Mouse (Mus musculus) forebrain, embryonic 11.5 days (tissue): Measurements from ENCODE around the gene Gm20388. TPM values are rescaled to one million over a fixed set of nuclear protein-coding genes. Genes with fewer than 3 reads are reported as not detected.
A peak's percentile ranks its signal among the peaks of the same experiment; 100 is the strongest.

ENCODE experiments used
- ATAC-seq: fragments of 200-750 bp; cut with Nextera tagmentation; replicated peaks from 2 replicates; pipeline ENCODE4 v1.8.0; 2017; ENCODE audit warnings: moderate TSS enrichment; ENCODE audit not compliant: low FRiP score
- DNase-seq: peaks from one replicate; pipeline ENCODE4 v3.0.0-alpha.2; 2017; ENCODE audit warnings: low spot score
- H3K27ac ChIP-seq: fragments of 300-500 bp; sonication (generic); 2 replicates; pipeline ENCODE4 v1.5.1; 2014; ENCODE audit warnings: low read depth, low read length
- H3K27me3 ChIP-seq: fragments of 300-500 bp; sonication (generic); 2 replicates; pipeline ENCODE4 v1.6.1; 2014; ENCODE audit warnings: mild to moderate bottlenecking, low read length, mixed read lengths; ENCODE audit not compliant: control insufficient read depth, insufficient read depth
- H3K36me3 ChIP-seq: fragments of 300-500 bp; sonication (generic); 2 replicates; pipeline ENCODE4 v1.6.1; 2014; ENCODE audit warnings: mild to moderate bottlenecking, low read length, moderate library complexity, mixed read lengths; ENCODE audit not compliant: control insufficient read depth, insufficient read depth
- H3K4me1 ChIP-seq: fragments of 300-500 bp; sonication (generic); replicated peaks from 2 replicates; pipeline ENCODE4 v1.6.1; 2014; ENCODE audit warnings: low read length, mixed read lengths; ENCODE audit not compliant: control insufficient read depth, insufficient read depth
- H3K4me2 ChIP-seq: fragments of 300-500 bp; sonication (generic); 2 replicates; pipeline ENCODE4 v1.6.1; 2014; ENCODE audit warnings: low read depth, mild to moderate bottlenecking, low read length, moderate library complexity, mixed read lengths; ENCODE audit not compliant: severe bottlenecking
- H3K4me3 ChIP-seq: fragments of 300-500 bp; sonication (generic); 2 replicates; pipeline ENCODE4 v1.5.1; 2014; ENCODE audit warnings: low read depth, low read length
- H3K9ac ChIP-seq: fragments of 300-500 bp; sonication (generic); 2 replicates; pipeline ENCODE4 v1.6.1; 2014; ENCODE audit warnings: low read length
- H3K9me3 ChIP-seq: fragments of 300-500 bp; sonication (generic); 2 replicates; pipeline ENCODE4 v1.6.1; 2016; ENCODE audit warnings: low read length, mixed read lengths; ENCODE audit not compliant: control insufficient read depth
- WGBS: fragments of 180-500 bp; shearing (Covaris S2); extraction: QIAGEN DNeasy Blood & Tissue Kit; methylation state at CpG from one replicate; pipeline ENCODE4 v1.1.7; 2014; 5-methylcytosine and 5-hydroxymethylcytosine counted together
- polyA plus RNA-seq: library from polyadenylated mRNA; unstranded; fragments of >200 nt; fragmentation: Nextera tagmentation; extraction: Ambion mirVana; gene quantifications from 2 replicates; pipeline ENCODE4 v1.2.1, GENCODE M21; 2014

The Gm20388 gene
- polyA plus RNA-seq, 1 experiment from 2014 or later, result not detected

DNA sequence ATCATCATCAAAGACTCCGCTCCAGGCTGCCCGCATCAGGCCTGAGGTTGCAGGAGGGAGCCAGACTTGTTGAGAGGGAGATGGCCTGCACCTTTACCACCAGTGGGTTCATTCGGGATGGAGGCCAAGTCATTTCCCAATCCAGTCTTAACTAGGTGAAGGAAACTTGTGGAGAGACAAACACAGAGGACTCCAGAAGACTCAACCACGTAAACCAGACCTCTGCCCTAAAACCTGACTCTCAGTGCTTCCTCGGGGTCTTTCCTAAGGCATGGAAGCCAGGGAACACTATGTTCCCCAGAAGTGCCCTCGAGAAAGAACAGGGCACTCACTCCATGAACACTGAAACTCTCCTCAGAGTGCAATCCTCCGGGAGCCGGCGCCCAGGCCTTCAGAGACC lies 1994.4 kb downstream of the Gm20388 start:
- WGBS, result 89% methylated on average over 9 of the region's 9 CpGs
- H3K4me1 ChIP-seq, result peaks cover 10% of the 10 kb centered on the region; the same call in 1 of the 2 replicates
- H3K9me3 ChIP-seq, result no peaks in the 10 kb centered on the region
- H3K36me3 ChIP-seq, result no peaks in the 10 kb centered on the region
- no peak overlapping the region for H3K4me3 ChIP-seq
- ATAC-seq, result no peak
- DNase-seq, result no peak
- no peak overlapping the region for H3K27ac ChIP-seq
- H3K4me2 ChIP-seq, result no peak overlapping the region
- H3K27me3 ChIP-seq, result peaks cover 6% of the 10 kb centered on the region; the same call in 1 of the 2 replicates
- H3K9ac ChIP-seq, result peak overlapping the region; percentile 23

DNA sequence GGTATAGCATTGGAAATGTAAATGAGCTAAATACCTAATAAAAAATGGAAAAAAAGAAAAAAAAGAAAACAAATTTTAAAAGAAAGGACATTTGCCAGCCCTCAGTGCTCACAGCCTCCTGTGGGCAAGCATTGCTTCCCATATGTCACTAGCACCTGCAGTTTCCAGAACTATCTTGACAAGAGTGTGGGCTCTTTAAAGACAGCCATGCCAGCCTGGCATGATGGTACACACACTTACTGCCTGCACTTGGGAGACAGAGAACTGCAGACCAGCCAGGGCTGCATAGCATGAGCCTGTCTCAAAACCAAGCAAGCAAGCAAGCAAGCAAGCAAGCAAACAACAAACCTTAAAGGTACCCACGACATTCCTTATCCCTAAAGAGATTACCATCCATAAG lies 1994.8 kb downstream of the Gm20388 start:
- Histone ChIP-seq H3K27ac (no peak overlapping the region), H3K27me3 (peaks cover 6% of the 10 kb centered on the region; the same call in 1 of the 2 replicates), H3K4me1 (peaks cover 10% of the 10 kb centered on the region; the same call in 1 of the 2 replicates), H3K9ac (peak overlapping the region; percentile 72), H3K4me2 (peak overlapping the region; percentile 97), H3K9me3 (no peaks in the 10 kb centered on the region), H3K4me3 (peak overlapping the region; percentile 78), H3K36me3 (no peaks in the 10 kb centered on the region)
- 71% methylated on average over 1 of the region's 1 CpGs for WGBS
- DNase-seq, result no peak
- no peak for ATAC-seq

DNA sequence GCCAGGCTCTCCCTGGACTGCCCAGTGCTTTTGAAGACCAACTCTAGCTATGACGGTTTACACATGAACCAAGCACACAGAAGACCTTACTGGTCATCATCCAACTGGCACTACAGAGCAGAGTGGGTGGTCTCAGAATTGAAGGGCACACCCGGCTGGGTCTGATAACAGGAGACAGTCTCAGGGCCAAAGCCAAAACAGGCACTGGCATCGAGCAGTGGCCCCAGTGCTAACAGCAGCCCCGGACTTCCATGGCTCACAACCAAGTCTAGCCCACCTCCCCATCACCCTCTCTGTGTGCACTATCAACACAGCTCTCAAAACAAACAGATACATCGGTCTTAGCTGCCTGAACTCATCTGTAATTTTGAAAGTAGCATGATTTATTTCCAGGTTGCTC lies 1995.2 kb downstream of the Gm20388 start:
- Histone ChIP-seq H3K27me3 (peaks cover 6% of the 10 kb centered on the region; the same call in 1 of the 2 replicates), H3K4me3 (peak overlapping the region; percentile 78), H3K4me1 (peaks cover 10% of the 10 kb centered on the region; the same call in 1 of the 2 replicates), H3K4me2 (peak overlapping the region; percentile 97), H3K9me3 (no peaks in the 10 kb centered on the region), H3K9ac (peak overlapping the region; percentile 72), H3K27ac (no peak overlapping the region), H3K36me3 (no peaks in the 10 kb centered on the region)
- ATAC-seq, result no peak
- DNase-seq, result no peak
- WGBS, result 46% methylated on average over 5 of the region's 5 CpGs

DNA sequence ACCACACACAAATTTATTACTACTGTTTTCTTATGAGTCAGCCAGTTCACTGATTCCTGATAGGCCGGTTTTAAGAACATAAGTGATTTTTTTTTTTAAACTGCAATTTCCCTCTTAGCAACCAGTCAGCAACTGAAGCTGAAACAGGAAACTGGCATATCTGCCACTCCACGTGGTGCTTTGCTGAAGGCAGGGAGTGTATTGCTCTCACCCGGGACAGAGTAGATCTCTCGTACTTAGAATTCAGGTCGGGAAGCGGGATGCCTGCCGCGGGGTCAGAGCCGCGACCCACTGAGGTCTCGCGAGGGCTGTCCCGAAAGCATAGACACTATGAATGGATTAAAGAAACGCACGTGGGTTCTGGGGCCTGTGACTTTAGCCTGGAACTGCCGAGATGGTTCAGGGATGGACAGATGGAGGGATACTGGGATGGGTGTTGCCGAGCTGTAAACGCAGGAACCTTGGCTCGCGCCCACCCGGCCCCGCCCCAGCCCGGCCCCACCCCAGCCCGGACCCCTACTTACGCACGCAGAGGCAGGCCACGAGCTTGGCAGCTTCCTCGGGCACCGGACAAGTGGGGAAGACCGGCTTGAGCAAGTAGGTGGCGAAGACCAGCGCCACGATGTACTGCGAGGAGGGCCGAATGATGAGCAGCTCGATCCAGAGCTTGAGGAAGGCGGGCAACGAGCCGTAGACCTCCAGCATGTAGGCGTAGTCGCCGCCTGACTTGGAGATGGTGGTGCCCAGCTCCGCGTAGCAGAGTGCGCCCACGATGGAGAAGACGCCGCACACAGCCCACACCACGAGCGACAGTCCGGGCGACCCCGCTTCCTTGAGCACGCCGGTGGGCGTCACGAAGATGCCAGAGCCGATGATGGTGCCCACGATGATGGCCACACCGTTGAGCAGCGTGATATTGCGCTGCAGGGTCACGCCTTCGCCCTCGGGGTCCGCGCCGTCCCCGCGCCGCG lies 1996.2 kb downstream of the Gm20388 start:
- ATAC-seq (peak; percentile 69), DNase-seq (peak; percentile 71)
- WGBS, result under 1% methylated on average over 71 of the region's 72 CpGs
- no peak overlapping the region for H3K27ac ChIP-seq
- peak overlapping the region; percentile 72 for H3K9ac ChIP-seq
- H3K27me3 ChIP-seq, result peaks cover 6% of the 10 kb centered on the region; the same call in 1 of the 2 replicates
- H3K4me3 ChIP-seq, result peak overlapping the region; percentile 78
- no peaks in the 10 kb centered on the region for H3K36me3 ChIP-seq
- peaks cover 10% of the 10 kb centered on the region; the same call in 1 of the 2 replicates for H3K4me1 ChIP-seq
- H3K4me2 ChIP-seq, result peak overlapping the region; percentile 97
- no peaks in the 10 kb centered on the region for H3K9me3 ChIP-seq

DNA sequence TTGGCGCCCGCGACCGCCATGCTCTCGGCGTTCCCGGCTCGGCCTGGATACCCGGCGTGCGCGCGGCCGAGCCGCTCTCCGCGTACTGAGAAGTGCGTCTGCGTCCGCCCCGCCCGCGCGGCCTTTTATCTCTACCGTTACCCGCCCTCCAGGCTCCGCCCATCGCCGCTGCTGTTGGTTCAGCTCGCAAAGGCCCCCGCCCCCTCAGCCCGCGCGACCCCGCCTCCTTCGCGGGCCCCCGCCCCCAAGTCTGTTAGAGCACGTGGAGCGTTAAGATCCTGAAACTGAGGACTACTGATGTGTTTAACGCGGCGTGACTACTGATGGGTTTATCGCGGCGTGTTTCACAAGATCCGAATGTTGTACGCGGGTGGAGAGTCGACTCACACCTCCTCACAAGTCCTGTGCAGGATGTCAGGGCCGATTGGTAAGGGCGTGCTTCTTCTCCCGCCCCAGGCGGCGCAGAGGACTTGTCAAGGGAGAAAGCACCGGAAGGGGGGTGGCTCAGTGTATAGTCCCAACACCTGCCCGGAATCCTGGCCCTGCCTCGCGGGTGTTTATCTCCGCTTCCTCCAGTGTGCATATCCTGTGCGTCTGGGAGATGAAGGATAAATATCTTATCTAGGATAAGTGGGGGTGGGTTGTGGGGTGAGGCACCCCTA lies 1997.1 kb downstream of the Gm20388 start, which contains the start of gene Slc7a5:
Gene Slc7a5, minus strand, starts transcription at position 108 of the 662 bp plus-strand sequence.
- peak within 1 kb of the TSS; percentile 97 for H3K4me2 ChIP-seq
- WGBS, result under 1% methylated on average over 55 of the region's 61 CpGs
- H3K27me3 ChIP-seq, result peaks cover 6% of the 10 kb centered on the region; the same call in 1 of the 2 replicates
- DNase-seq, result peak; percentile 99
- peaks cover 10% of the 10 kb centered on the region; the same call in 1 of the 2 replicates for H3K4me1 ChIP-seq
- H3K9ac ChIP-seq, result peak within 1 kb of the TSS; percentile 72
- no peaks in the 10 kb centered on the region for H3K9me3 ChIP-seq
- no peaks in the 10 kb centered on the region for H3K36me3 ChIP-seq
- no peak within 1 kb of the TSS; the same call in 1 of the 2 replicates for H3K27ac ChIP-seq
- ATAC-seq, result peak; percentile 90
- peak within 1 kb of the TSS; percentile 78 for H3K4me3 ChIP-seq

DNA sequence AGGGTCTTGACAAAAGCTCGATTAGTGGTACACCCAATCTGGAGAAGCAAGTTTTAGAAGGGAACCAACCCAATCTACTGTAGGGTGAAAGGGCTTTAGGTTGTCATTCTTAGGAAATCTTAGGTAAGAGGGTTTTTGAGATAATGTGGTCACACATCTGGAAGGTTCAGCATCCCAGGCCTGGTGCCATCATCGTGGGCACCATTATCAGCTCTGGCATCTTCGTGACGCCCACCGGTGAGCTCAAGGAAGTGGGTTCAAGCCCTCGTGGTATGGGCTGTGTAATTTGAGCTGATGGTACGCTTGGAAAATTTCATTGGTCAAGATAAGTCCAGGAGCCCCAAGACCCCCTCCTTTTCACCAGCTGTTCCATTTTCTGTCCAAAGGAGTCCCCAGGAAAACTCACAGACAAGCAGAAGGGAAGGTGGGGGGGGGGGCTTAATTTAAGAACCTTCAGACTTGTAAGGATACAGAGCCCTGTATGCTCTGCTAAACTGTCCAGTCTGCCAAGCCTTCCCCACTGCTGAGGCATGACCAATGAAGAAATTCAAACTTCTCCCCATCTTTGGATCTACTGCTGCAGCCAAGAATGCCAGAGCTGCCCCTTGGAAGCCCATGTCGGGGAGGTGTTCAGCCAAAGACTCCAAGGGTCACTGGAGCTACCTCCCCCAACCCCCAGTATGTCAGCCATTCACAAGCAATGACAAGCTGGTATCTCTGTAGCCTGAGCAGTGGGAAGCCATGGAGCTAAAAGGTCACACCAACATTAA lies 1997.9 kb downstream of the Gm20388 start:
- no peak overlapping the region for H3K27ac ChIP-seq
- no peak overlapping the region for H3K4me3 ChIP-seq
- peaks cover 10% of the 10 kb centered on the region; the same call in 1 of the 2 replicates for H3K4me1 ChIP-seq
- no peaks in the 10 kb centered on the region for H3K9me3 ChIP-seq
- no peak overlapping the region for H3K9ac ChIP-seq
- peaks cover 6% of the 10 kb centered on the region; the same call in 1 of the 2 replicates for H3K27me3 ChIP-seq
- peak overlapping the region; percentile 97; the same call in 1 of the 2 replicates for H3K4me2 ChIP-seq
- ATAC-seq, result no peak
- no peaks in the 10 kb centered on the region for H3K36me3 ChIP-seq
- no peak for DNase-seq
- 60% methylated on average over 8 of the region's 8 CpGs for WGBS

DNA sequence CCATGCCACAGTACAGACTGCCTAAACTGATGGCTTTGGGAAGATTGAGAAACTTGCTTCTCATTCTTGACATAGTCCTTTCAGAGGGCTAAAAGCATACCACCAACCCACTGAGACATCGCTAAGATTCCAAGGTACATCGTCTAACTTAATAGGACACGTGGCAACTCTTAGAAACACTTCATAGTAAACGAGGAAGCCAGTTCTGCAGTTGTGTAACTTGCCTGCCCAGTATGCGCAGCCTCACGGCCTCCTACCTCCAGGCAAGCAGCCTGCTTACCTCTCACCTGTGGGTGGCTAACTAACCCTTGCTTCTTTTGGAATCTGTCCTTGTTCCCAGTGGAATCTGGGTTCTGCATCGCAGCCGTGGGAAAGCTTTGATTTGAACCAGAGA lies 1998.5 kb downstream of the Gm20388 start:
- no peaks in the 10 kb centered on the region for H3K36me3 ChIP-seq
- ATAC-seq, result no peak
- H3K4me1 ChIP-seq, result peaks cover 10% of the 10 kb centered on the region; the same call in 1 of the 2 replicates

DNA sequence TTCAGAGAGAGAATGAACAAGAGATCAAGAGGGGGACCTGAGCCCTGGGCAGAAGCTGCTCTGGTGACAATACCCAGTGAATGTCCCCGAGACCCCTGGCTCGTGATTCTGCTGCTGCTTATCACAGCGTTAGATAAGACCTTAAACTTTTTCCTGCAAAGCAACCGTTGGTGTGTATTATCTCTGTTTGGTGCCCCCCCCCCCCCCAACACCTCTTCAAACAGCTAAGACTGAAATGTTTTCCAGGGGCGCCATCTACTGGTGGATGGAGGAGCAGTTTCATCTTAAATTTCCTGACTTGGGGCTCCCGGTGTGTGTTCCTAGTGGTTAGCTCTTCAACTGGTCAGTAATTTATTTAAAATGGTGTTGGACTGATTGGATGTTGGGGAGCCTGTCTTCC lies 1999.0 kb downstream of the Gm20388 start:
- Histone ChIP-seq H3K4me2 (no peak overlapping the region), H3K4me3 (no peak overlapping the region), H3K9me3 (no peaks in the 10 kb centered on the region), H3K4me1 (peaks cover 10% of the 10 kb centered on the region; the same call in 1 of the 2 replicates), H3K36me3 (no peaks in the 10 kb centered on the region), H3K9ac (no peak overlapping the region), H3K27ac (no peak overlapping the region), H3K27me3 (peaks cover 6% of the 10 kb centered on the region; the same call in 1 of the 2 replicates)
- ATAC-seq, result no peak
- DNase-seq, result peak; percentile 81
- 4% methylated on average over 6 of the region's 6 CpGs for WGBS

More for the DNA sequence above, 1998.5 kb downstream of the Gm20388 start:
- Histone ChIP-seq H3K4me2 (no peak overlapping the region), H3K4me3 (no peak overlapping the region), H3K9ac (no peak overlapping the region), H3K9me3 (no peaks in the 10 kb centered on the region), H3K27ac (no peak overlapping the region), H3K27me3 (peaks cover 6% of the 10 kb centered on the region; the same call in 1 of the 2 replicates)
- DNase-seq, result no peak
- 76% methylated on average over 8 of the region's 8 CpGs for WGBS
